Mouse (Mus musculus) testis, adult 2 months (tissue): ENCODE measurements at regions not wholly inside any gene's neighbourhood (a gene's known extent, or its start where the extent isn't known, plus 50 kb on each side); places are given as distances from the start of the nearest gene placed in this dataset.

Source experiments
- CTCF ChIP-seq: fragments of 200-500 bp; IDR thresholded peaks from 2 replicates; pipeline ENCODE4 v1.5.1; 2012; ENCODE audit warnings: low read depth, mild to moderate bottlenecking, inconsistent platforms, low read length, moderate library complexity; ENCODE audit not compliant: control insufficient read depth, insufficient read depth, insufficient replicate concordance
- POLR2A ChIP-seq: fragments of 200-500 bp; IDR thresholded peaks from 2 replicates; pipeline ENCODE4 v1.6.1; 2012; ENCODE audit warnings: low read depth, mild to moderate bottlenecking, inconsistent platforms, low read length, moderate library complexity; ENCODE audit not compliant: control insufficient read depth

DNA sequence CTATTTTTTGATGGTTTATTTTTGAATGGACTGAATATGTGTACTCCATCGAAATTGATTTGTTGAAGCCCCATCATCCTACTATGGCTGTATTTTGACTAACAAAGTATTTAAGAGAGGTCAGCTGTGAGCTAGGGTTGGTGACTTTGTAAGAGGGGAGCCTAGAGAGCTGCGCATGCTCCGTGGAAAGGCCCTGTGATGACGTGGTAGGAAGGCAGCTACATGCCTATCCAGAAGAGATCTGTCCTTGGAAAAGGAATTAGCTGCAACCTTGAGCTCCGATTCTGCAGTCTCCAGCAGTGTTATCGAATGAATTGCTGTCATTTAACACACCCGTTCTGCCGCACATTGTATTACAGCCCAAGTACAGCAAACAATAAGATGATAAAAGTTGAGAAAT, 287.1 kb upstream of the Prickle1 start:
- no peak for TF ChIP-seq CTCF
- TF ChIP-seq POLR2A: no peak
